Mouse (Mus musculus) thymus, adult 2 months (tissue): ENCODE data around the gene Pfkfb3.

Source experiments
- CTCF ChIP-seq: fragments of 200-500 bp; IDR thresholded peaks from 2 replicates; pipeline ENCODE4 v1.5.1; 2012; ENCODE audit warnings: mild to moderate bottlenecking, control low read depth, low read length, moderate library complexity, borderline replicate concordance; ENCODE audit not compliant: control insufficient read depth, poor library complexity, insufficient read depth; ENCODE audit errors: extremely low read depth
- POLR2A ChIP-seq: fragments of 200-500 bp; IDR thresholded peaks from 2 replicates; pipeline ENCODE4 v1.6.1; 2012; ENCODE audit warnings: mild to moderate bottlenecking, low read length, control low read depth, moderate library complexity; ENCODE audit not compliant: control insufficient read depth, poor library complexity, insufficient read depth; ENCODE audit errors: extremely low read depth

DNA sequence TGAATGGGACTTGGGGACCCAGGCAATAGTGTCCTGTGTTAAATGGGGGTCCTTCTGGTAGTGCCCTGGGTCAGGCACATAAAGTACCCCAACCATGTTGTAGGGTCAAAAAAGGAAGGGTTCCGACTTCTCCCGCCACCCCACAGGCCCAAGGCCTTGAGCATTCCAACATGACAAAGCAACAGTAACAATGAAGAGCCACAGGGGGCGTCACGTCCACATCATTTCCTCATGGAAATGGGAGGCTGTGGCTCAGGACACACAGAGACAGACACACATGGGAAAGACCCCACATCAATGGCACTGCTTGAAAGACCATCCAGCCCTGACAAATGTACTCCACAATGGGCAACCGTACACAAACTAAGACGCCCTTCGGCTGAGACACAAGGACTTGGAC is 78.6 kb downstream of the Pfkfb3 start:
- TF ChIP-seq POLR2A (no peak), CTCF (no peak)
